ENCODE assay signal across 8 mouse cellular contexts in the genomic region with DNA sequence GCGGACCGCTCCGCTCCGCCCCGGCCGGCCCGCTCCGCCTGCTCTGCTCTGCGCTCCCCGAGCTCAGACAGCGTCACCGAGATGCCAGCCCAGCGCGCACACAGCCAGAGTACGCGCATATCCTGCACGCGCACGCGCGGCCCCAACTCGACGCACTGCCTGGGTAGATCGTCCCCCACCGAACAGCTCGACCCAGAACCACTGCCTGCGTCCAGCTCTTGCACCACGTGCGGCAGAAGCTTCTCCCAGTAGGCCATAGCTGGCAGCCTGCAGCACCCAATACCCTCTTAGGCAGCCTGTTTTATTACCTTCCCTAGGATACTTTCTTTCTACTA. TPM values are rescaled to one million over a fixed set of nuclear protein-coding genes. Genes with fewer than 3 reads are reported as not detected.
DNase-seq lines count a peak whose midpoint lies in the region; ATAC-seq and TF ChIP-seq lines count a peak whose summit lies in the region.

A gene (minus strand): TSS at position 220 of the 335 bp plus-strand sequence.

- no peak for ATAC-seq in G1E (ENCODE audit: extremely low read depth, insufficient number of reproducible peaks, low FRiP score, poor library complexity, severe bottlenecking)
- peak; percentile 73 for ATAC-seq in forebrain, postnatal 0 days
- ATAC-seq in liver, postnatal 0 days = no peak
- peak; percentile 19; the same call in 1 of the 2 replicates for ATAC-seq in neural tube, embryonic 14.5 days (ENCODE audit: low read depth)

- peaks cover 83% of the 10 kb centered on the region for H3K4me1 ChIP-seq in G1E (ENCODE audit: insufficient read depth, low read depth, low read length)
- H3K4me1 ChIP-seq in forebrain, postnatal 0 days (ENCODE audit: insufficient read depth) = peaks cover 28% of the 10 kb centered on the region
- H3K4me1 ChIP-seq in liver, postnatal 0 days (ENCODE audit: insufficient read depth) = peaks cover 44% of the 10 kb centered on the region
- peaks cover 42% of the 10 kb centered on the region for H3K4me1 ChIP-seq in neural tube, embryonic 14.5 days (ENCODE audit: control insufficient read depth, insufficient read depth, low read length)

- H3K9ac ChIP-seq in forebrain, postnatal 0 days = peak within 1 kb of the TSS; percentile 77
- peak within 1 kb of the TSS; percentile 47; the same call in 1 of the 2 replicates for H3K9ac ChIP-seq in liver, postnatal 0 days (replicated peaks)
- peak within 1 kb of the TSS; percentile 73 for H3K9ac ChIP-seq in neural tube, embryonic 14.5 days (replicated peaks; ENCODE audit: low read depth, low read length)

- peaks cover 84% of the 10 kb centered on the region for H3K36me3 ChIP-seq in G1E (replicated peaks)
- peaks cover 34% of the 10 kb centered on the region for H3K36me3 ChIP-seq in forebrain, postnatal 0 days (ENCODE audit: insufficient read depth)
- H3K36me3 ChIP-seq in liver, postnatal 0 days (replicated peaks; ENCODE audit: insufficient read depth, low read length) = peaks cover 38% of the 10 kb centered on the region
- peaks cover 26% of the 10 kb centered on the region for H3K36me3 ChIP-seq in neural tube, embryonic 14.5 days (ENCODE audit: control insufficient read depth, insufficient read depth, low read length)

- TF ChIP-seq CTCF in G1E (IDR thresholded peaks at IDR 0.05; ENCODE audit: low read depth, low read length) = no peak
- TF ChIP-seq CTCF in forebrain, postnatal 0 days (IDR thresholded peaks at IDR 0.05; ENCODE audit: low read depth) = no peak
- no peak for TF ChIP-seq CTCF in layer of hippocampus, adult 2 months (conservative IDR thresholded peaks at IDR 0.05)
- TF ChIP-seq CTCF in liver, postnatal 0 days (IDR thresholded peaks at IDR 0.05; ENCODE audit: low read depth) = no peak

- intact Hi-C loops in heart, postnatal 36 days (cut with DNase I) = no loop called here

- H3K9me3 ChIP-seq in G1E (replicated peaks) = no peaks in the 10 kb centered on the region
- H3K9me3 ChIP-seq in forebrain, postnatal 0 days (ENCODE audit: low read length) = no peaks in the 10 kb centered on the region
- no peaks in the 10 kb centered on the region for H3K9me3 ChIP-seq in liver, postnatal 0 days (ENCODE audit: low read length)
- H3K9me3 ChIP-seq in neural tube, embryonic 14.5 days (ENCODE audit: control insufficient read depth, low read length) = no peaks in the 10 kb centered on the region

- no peaks in the 10 kb centered on the region for H3K27me3 ChIP-seq in G1E (ENCODE audit: insufficient read depth, low read length)
- H3K27me3 ChIP-seq in forebrain, postnatal 0 days (ENCODE audit: insufficient read depth, low read length) = no peaks in the 10 kb centered on the region
- no peaks in the 10 kb centered on the region for H3K27me3 ChIP-seq in liver, postnatal 0 days (ENCODE audit: insufficient read depth, low read length)
- H3K27me3 ChIP-seq in neural tube, embryonic 14.5 days (ENCODE audit: control insufficient read depth, insufficient read depth, low read length) = no peaks in the 10 kb centered on the region

- H3K27ac ChIP-seq in forebrain, postnatal 0 days (ENCODE audit: low read depth, low read length) = peak within 1 kb of the TSS; percentile 84
- H3K27ac ChIP-seq in layer of hippocampus, adult 2 months = peak within 1 kb of the TSS; percentile 99
- H3K27ac ChIP-seq in liver, postnatal 0 days (ENCODE audit: low read depth) = no peak within 1 kb of the TSS
- H3K27ac ChIP-seq in neural tube, embryonic 14.5 days (ENCODE audit: low read depth, low read length) = peak within 1 kb of the TSS; percentile 83

- peak within 1 kb of the TSS; percentile 89 for H3K4me2 ChIP-seq in forebrain, postnatal 0 days (ENCODE audit: low read depth)
- peak within 1 kb of the TSS; percentile 76 for H3K4me2 ChIP-seq in liver, postnatal 0 days (ENCODE audit: low read depth, low read length)
- peak within 1 kb of the TSS; percentile 72 for H3K4me2 ChIP-seq in neural tube, embryonic 14.5 days (ENCODE audit: low read depth, low read length)

- 2% methylated on average over 26 of the region's 29 CpGs for WGBS in forebrain, postnatal 0 days
- WGBS in liver, postnatal 0 days (ENCODE audit: insufficient replicate concordance) = 5% methylated on average over 20 of the region's 29 CpGs
- WGBS in neural tube, embryonic 14.5 days = 2% methylated on average over 26 of the region's 29 CpGs

- DNase-seq in G1E (ENCODE audit: low spot score) = no peak
- DNase-seq in cerebellum, adult 18-20 months = peak; percentile 87 to 90
- peak; percentile 94 for DNase-seq in forebrain, postnatal 0 days
- DNase-seq in heart, postnatal 36 days = peak; percentile 64 to 67
- DNase-seq in layer of hippocampus, adult 2 months (ENCODE audit: low spot score in 2 of 2) = peak; percentile 87 to 88
- peak; percentile 69 for DNase-seq in liver, postnatal 0 days
- DNase-seq in yolk sac, embryonic 10.5 days (ENCODE audit: low spot score) = peak; percentile 69

- peak within 1 kb of the TSS; percentile 20; the same call in 1 of the 2 replicates for H3K4me3 ChIP-seq in G1E (ENCODE audit: low read depth, low read length)
- H3K4me3 ChIP-seq in forebrain, postnatal 0 days (ENCODE audit: low read depth, low read length) = peak within 1 kb of the TSS; percentile 61
- H3K4me3 ChIP-seq in layer of hippocampus, adult 2 months = peak within 1 kb of the TSS; percentile 72
- peak within 1 kb of the TSS; percentile 21; the same call in 1 of the 2 replicates for H3K4me3 ChIP-seq in liver, postnatal 0 days (ENCODE audit: low read depth, low read length)
- H3K4me3 ChIP-seq in neural tube, embryonic 14.5 days (ENCODE audit: low read depth, low read length) = peak within 1 kb of the TSS; percentile 38

- no peak for TF ChIP-seq EP300 in liver, postnatal 0 days (IDR thresholded peaks at IDR 0.05; ENCODE audit: low read depth)

RNA-seq across cellular contexts. Expression of the gene that starts here (rescaled TPM):
- total RNA-seq in G1E (2014; fragmentation: Nextera tagmentation) (4.8 and 5.5 TPM in 2 replicates), G1E (2017) (0.87 and 1.4 TPM in 2 replicates)
- polyA plus RNA-seq in G1E (2012) = 2.7 and 3.1 TPM in 2 replicates
- 85.4 and 90.7 TPM in 2 replicates for total RNA-seq in forebrain, postnatal 0 days (2014; rRNA removed)
- polyA plus RNA-seq in forebrain, postnatal 0 days (2015; fragmentation: Nextera tagmentation; extraction: Ambion mirVana) = 77.6 and 83.3 TPM in 2 replicates
- 1 to 10 TPM; 1.4 to 1.9 TPM for total RNA-seq in heart, postnatal 36 days (2021)
- 10 to 100 TPM; 43.0 to 44.8 TPM for total RNA-seq in layer of hippocampus, adult 2 months (2021)
- 0.17 and 0.35 TPM in 2 replicates for polyA plus RNA-seq in liver, postnatal 0 days (2015; fragmentation: Nextera tagmentation; extraction: Ambion mirVana)
- 42.0 and 67.6 TPM in 2 replicates for polyA plus RNA-seq in neural tube, embryonic 14.5 days (2014; fragmentation: Nextera tagmentation; extraction: Ambion mirVana)

Comparison
In these comparisons a context has a peak if more than half of its experiments do, and no peak if none do; other contexts are left out.
1. RNA of the gene that starts here (total RNA-seq): 85.4 to 90.7 TPM in forebrain, postnatal 0 days and 43.0 to 44.8 TPM in layer of hippocampus, adult 2 months; 0.87 to 5.5 TPM in G1E and 1.4 to 1.9 TPM in heart, postnatal 36 days; every median in the first group is over 4 times any median in the second.
2. RNA of the gene that starts here (polyA plus RNA-seq): 77.6 to 83.3 TPM in forebrain, postnatal 0 days and 42.0 to 67.6 TPM in neural tube, embryonic 14.5 days; 2.7 to 3.1 TPM in G1E and 0.17 to 0.35 TPM in liver, postnatal 0 days; every median in the first group is over 10 times any median in the second.
3. Peak in DNase-seq, H3K4me3 ChIP-seq, H3K9ac ChIP-seq and H3K4me2 ChIP-seq in liver, postnatal 0 days; RNA of the gene not detected or under 1 TPM.
4. ATAC-seq: peak in forebrain, postnatal 0 days (single experiment) and neural tube, embryonic 14.5 days (single experiment); none in G1E (single experiment) and liver, postnatal 0 days (single experiment).
5. H3K4me3 ChIP-seq: peak in every context shown above with its lines; median percentile 72 in layer of hippocampus, adult 2 months; 61 in forebrain, postnatal 0 days; 38 in neural tube, embryonic 14.5 days; 21 in liver, postnatal 0 days; 20 in G1E.
6. Peak in every context shown above with its lines, with median percentiles within 50 percentile points of each other: H3K4me2 ChIP-seq and H3K9ac ChIP-seq.